Mouse (Mus musculus): ENCODE data around the gene Rab23. TPM values are rescaled to one million over a fixed set of nuclear protein-coding genes. Genes with fewer than 3 reads are reported as not detected.
"Not testable (repeated sequence)": the region's sequence is repeated elsewhere in the genome, so short reads cannot be mapped to it uniquely, and the experiment has no call there.

Gene Rab23
- polyA plus RNA-seq, 1 experiment from 2014 or later = 39.1 TPM

- 79% methylated on average over 5 of the region's 5 CpGs for WGBS
- no peak overlapping the region for H3K4me3 ChIP-seq
- H3K36me3 ChIP-seq = peaks cover 63% of the 10 kb centered on the region
- H3K4me1 ChIP-seq = no peaks in the 10 kb centered on the region
- no peak for ATAC-seq (ENCODE audit: insufficient number of reproducible peaks, insufficient read depth, low FRiP score, low TSS enrichment)
- no peaks in the 10 kb centered on the region for H3K27me3 ChIP-seq
- no peaks in the 10 kb centered on the region for H3K9me3 ChIP-seq
- H3K4me2 ChIP-seq (replicated peaks) = no peak overlapping the region
- no peak overlapping the region for H3K27ac ChIP-seq
- H3K9ac ChIP-seq = no peak overlapping the region
Measured at GRCm38 (mm10) chr1:33734001-33734685, 14.5 kb downstream of the Rab23 start.

- no peak overlapping the region for H3K9ac ChIP-seq
- H3K27me3 ChIP-seq = no peaks in the 10 kb centered on the region
- WGBS = 93% methylated on average over 11 of the region's 11 CpGs
- H3K9me3 ChIP-seq = no peaks in the 10 kb centered on the region
- H3K4me2 ChIP-seq (replicated peaks) = no peak overlapping the region
- H3K27ac ChIP-seq = no peak overlapping the region
- no peaks in the 10 kb centered on the region for H3K4me1 ChIP-seq
- no peak overlapping the region for H3K4me3 ChIP-seq
- peaks cover 57% of the 10 kb centered on the region for H3K36me3 ChIP-seq
- no peak for ATAC-seq (ENCODE audit: insufficient number of reproducible peaks, insufficient read depth, low FRiP score, low TSS enrichment)
Measured at GRCm38 (mm10) chr1:33738281-33738680, 18.6 kb downstream of the Rab23 start.

GRCm38 (mm10) chr1:33738681-33739278, 19.1 kb downstream of the Rab23 start:
- Histone ChIP-seq H3K36me3 (peaks cover 54% of the 10 kb centered on the region), H3K27ac (no peak overlapping the region), H3K4me3 (no peak overlapping the region), H3K9me3 (no peaks in the 10 kb centered on the region), H3K9ac (no peak overlapping the region), H3K27me3 (no peaks in the 10 kb centered on the region), H3K4me2 (replicated peaks) (no peak overlapping the region), H3K4me1 (no peaks in the 10 kb centered on the region)
- 0 out of 2 replicates have a peak, but pooled peaks have one; percentile 9 for ATAC-seq (ENCODE audit: insufficient number of reproducible peaks, insufficient read depth, low FRiP score, low TSS enrichment)
- 89% methylated on average over 11 of the region's 11 CpGs for WGBS

GRCm38 (mm10) chr1:33739302-33739701, 19.6 kb downstream of the Rab23 start:
- no peak overlapping the region for H3K4me3 ChIP-seq
- H3K4me2 ChIP-seq (replicated peaks) = no peak overlapping the region
- H3K27ac ChIP-seq = no peak overlapping the region
- H3K36me3 ChIP-seq = peaks cover 54% of the 10 kb centered on the region
- 33% methylated on average over 12 of the region's 12 CpGs for WGBS
- no peak overlapping the region for H3K9ac ChIP-seq
- ATAC-seq (ENCODE audit: insufficient number of reproducible peaks, insufficient read depth, low FRiP score, low TSS enrichment) = peak; percentile 57; the same call in 1 of the 2 replicates
- no peaks in the 10 kb centered on the region for H3K4me1 ChIP-seq
- no peaks in the 10 kb centered on the region for H3K9me3 ChIP-seq
- H3K27me3 ChIP-seq = no peaks in the 10 kb centered on the region

- Histone ChIP-seq H3K27ac (no peak overlapping the region), H3K9ac (no peak overlapping the region), H3K4me3 (no peak overlapping the region), H3K4me1 (no peaks in the 10 kb centered on the region), H3K9me3 (no peaks in the 10 kb centered on the region), H3K4me2 (replicated peaks) (no peak overlapping the region), H3K27me3 (no peaks in the 10 kb centered on the region), H3K36me3 (peaks cover 48% of the 10 kb centered on the region)
- no peak for ATAC-seq (ENCODE audit: insufficient number of reproducible peaks, insufficient read depth, low FRiP score, low TSS enrichment)
- 22% methylated on average over 8 of the region's 8 CpGs for WGBS
Measured at GRCm38 (mm10) chr1:33742903-33743302, 23.2 kb downstream of the Rab23 start.

- H3K4me1 ChIP-seq; H3K9ac ChIP-seq; H3K4me3 ChIP-seq; H3K27ac ChIP-seq; ATAC-seq (ENCODE audit: insufficient number of reproducible peaks, insufficient read depth, low FRiP score, low TSS enrichment); H3K4me2 ChIP-seq (replicated peaks); H3K9me3 ChIP-seq; H3K27me3 ChIP-seq: not testable (repeated sequence)
- H3K36me3 ChIP-seq = peaks cover 34% of the 10 kb centered on the region
- WGBS = 96% methylated on average over 8 of the region's 9 CpGs
Measured at GRCm38 (mm10) chr1:33744815-33745214, 25.1 kb downstream of the Rab23 start.

- no peak for ATAC-seq (ENCODE audit: insufficient number of reproducible peaks, insufficient read depth, low FRiP score, low TSS enrichment)
- H3K9ac ChIP-seq = no peak overlapping the region
Measured at GRCm38 (mm10) chr1:33745901-33746300, 26.2 kb downstream of the Rab23 start.

GRCm38 (mm10) chr1:33749109-33749508, 29.4 kb downstream of the Rab23 start:
- Histone ChIP-seq H3K9me3 (no peaks in the 10 kb centered on the region), H3K9ac (no peak overlapping the region), H3K36me3 (peaks cover 27% of the 10 kb centered on the region; the same call in 1 of the 2 replicates), H3K4me1 (no peaks in the 10 kb centered on the region), H3K27ac (no peak overlapping the region), H3K27me3 (no peaks in the 10 kb centered on the region), H3K4me3 (no peak overlapping the region), H3K4me2 (replicated peaks) (no peak overlapping the region)
- ATAC-seq (ENCODE audit: insufficient number of reproducible peaks, insufficient read depth, low FRiP score, low TSS enrichment) = no peak
- 93% methylated on average over 11 of the region's 11 CpGs for WGBS

More at GRCm38 (mm10) chr1:33745901-33746300, 26.2 kb downstream of the Rab23 start:
- Histone ChIP-seq H3K4me3 (no peak overlapping the region), H3K27me3 (no peaks in the 10 kb centered on the region), H3K36me3 (peaks cover 25% of the 10 kb centered on the region; the same call in 1 of the 2 replicates), H3K4me2 (replicated peaks) (no peak overlapping the region), H3K9me3 (no peaks in the 10 kb centered on the region), H3K4me1 (no peaks in the 10 kb centered on the region), H3K27ac (no peak overlapping the region)
- 93% methylated on average over 4 of the region's 4 CpGs for WGBS

- peaks cover 27% of the 10 kb centered on the region; the same call in 1 of the 2 replicates for H3K36me3 ChIP-seq
- not testable (repeated sequence) for H3K27me3 ChIP-seq
Measured at GRCm38 (mm10) chr1:33749709-33750108, 30.0 kb downstream of the Rab23 start.

GRCm38 (mm10) chr1:33751283-33751682, 31.6 kb downstream of the Rab23 start:
- H3K27me3 ChIP-seq = no peaks in the 10 kb centered on the region
- H3K9ac ChIP-seq = no peak overlapping the region
- no peak overlapping the region for H3K27ac ChIP-seq
- H3K4me1 ChIP-seq = 0 out of 2 replicates have a peak, but pooled peaks cover 7% of the 10 kb centered on the region
- no peaks in the 10 kb centered on the region for H3K9me3 ChIP-seq
- H3K4me3 ChIP-seq = no peak overlapping the region
- H3K4me2 ChIP-seq (replicated peaks) = no peak overlapping the region
- peaks cover 17% of the 10 kb centered on the region; the same call in 1 of the 2 replicates for H3K36me3 ChIP-seq
- whole genome bisulfite sequencing = 88% methylated on average over 10 of the region's 10 CpGs
- ATAC-seq (ENCODE audit: insufficient number of reproducible peaks, insufficient read depth, low FRiP score, low TSS enrichment) = no peak

More at GRCm38 (mm10) chr1:33749709-33750108, 30.0 kb downstream of the Rab23 start:
- H3K9me3 ChIP-seq; H3K4me3 ChIP-seq; ATAC-seq (ENCODE audit: insufficient number of reproducible peaks, insufficient read depth, low FRiP score, low TSS enrichment); H3K9ac ChIP-seq; H3K27ac ChIP-seq; H3K4me1 ChIP-seq; H3K4me2 ChIP-seq (replicated peaks): not testable (repeated sequence)
- WGBS = 89% methylated on average over 4 of the region's 4 CpGs

- Histone ChIP-seq H3K4me2 (replicated peaks) (no peak overlapping the region), H3K27ac (no peak overlapping the region), H3K36me3 (0 out of 2 replicates have a peak, but pooled peaks cover 4% of the 10 kb centered on the region), H3K27me3 (no peaks in the 10 kb centered on the region), H3K4me1 (peaks cover 17% of the 10 kb centered on the region; the same call in 1 of the 2 replicates), H3K4me3 (no peak overlapping the region), H3K9me3 (no peaks in the 10 kb centered on the region), H3K9ac (no peak overlapping the region)
- WGBS = 91% methylated on average over 17 of the region's 17 CpGs
- ATAC-seq (ENCODE audit: insufficient number of reproducible peaks, insufficient read depth, low FRiP score, low TSS enrichment) = no peak
Measured at GRCm38 (mm10) chr1:33754089-33754488, 34.4 kb downstream of the Rab23 start.
